Mouse (Mus musculus) kidney, adult 8-10 months (tissue): ENCODE measurements around the gene Tpd52l2.

Source experiments
- DNase-seq, 2 experiments: peaks; one replicate each; pipeline ENCODE4 v3.0.0; 2022

Gene Tpd52l2

GRCm38 (mm10) chr2:181541761-181542380 is 44.9 kb downstream of the Tpd52l2 start:
- no peak for DNase-seq

- no peak for DNase-seq
These were observed 49.2 kb downstream of the Tpd52l2 start for GRCm38 (mm10) chr2:181546142-181546541.

GRCm38 (mm10) chr2:181548227-181548626 is 51.3 kb downstream of the Tpd52l2 start:
- DNase-seq = no peak

- no peak for DNase-seq
These were observed 51.7 kb downstream of the Tpd52l2 start for GRCm38 (mm10) chr2:181548682-181549081.

- no peak for DNase-seq
These were observed 53.3 kb downstream of the Tpd52l2 start for GRCm38 (mm10) chr2:181550233-181550632.

GRCm38 (mm10) chr2:181553772-181554171 is 56.8 kb downstream of the Tpd52l2 start:
- DNase-seq = no peak

GRCm38 (mm10) chr2:181567338-181567737 is 70.4 kb downstream of the Tpd52l2 start:
- DNase-seq = no peak
